Mouse (Mus musculus): ENCODE results near the gene Sds.
"Not testable (repeated sequence)": the region's sequence is repeated elsewhere in the genome, so short reads cannot be mapped to it uniquely, and the experiment has no call there.

Gene Sds

DNA sequence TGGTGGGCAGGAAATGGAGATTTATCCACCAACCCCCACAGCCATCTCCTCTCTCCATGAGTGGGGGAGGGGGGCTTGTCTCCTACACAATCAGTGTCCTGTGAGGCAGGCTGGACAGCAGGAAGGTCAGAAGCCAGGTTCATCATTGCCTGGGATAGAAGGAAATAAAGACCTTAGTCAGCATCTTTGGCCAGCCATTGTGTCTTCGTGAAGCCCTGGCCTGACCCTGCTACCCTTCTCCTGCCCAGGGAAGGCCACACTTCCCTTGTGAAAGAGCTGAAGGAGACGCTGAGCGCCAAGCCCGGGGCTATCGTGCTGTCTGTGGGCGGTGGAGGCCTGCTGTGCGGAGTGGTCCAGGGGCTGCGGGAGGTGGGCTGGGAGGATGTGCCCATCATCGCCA, 4.9 kb downstream of the Sds start:
- in situ Hi-C loops (cut with MboI; ENCODE audit: low sequenced_read_pairs), result no loop called here

DNA sequence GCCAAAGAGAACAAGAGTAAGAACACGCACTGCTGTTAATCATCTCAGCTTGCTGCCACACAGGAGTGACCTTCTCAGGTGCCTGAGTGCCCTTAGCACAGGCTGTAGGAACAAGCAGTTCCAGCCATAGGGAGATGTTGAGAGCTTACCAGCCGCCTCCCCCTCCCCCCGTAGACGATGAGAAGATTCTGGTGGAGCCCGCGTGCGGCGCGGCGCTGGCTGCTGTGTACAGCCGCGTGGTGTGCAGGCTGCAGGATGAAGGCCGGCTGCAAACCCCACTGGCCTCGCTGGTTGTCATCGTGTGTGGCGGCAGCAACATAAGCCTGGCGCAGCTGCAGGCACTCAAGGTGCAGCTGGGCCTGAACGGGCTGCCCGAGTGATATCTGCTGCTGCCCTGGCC, 7.1 kb downstream of the Sds start:
- in situ Hi-C loops (cut with MboI; ENCODE audit: low sequenced_read_pairs), result no loop called here

DNA sequence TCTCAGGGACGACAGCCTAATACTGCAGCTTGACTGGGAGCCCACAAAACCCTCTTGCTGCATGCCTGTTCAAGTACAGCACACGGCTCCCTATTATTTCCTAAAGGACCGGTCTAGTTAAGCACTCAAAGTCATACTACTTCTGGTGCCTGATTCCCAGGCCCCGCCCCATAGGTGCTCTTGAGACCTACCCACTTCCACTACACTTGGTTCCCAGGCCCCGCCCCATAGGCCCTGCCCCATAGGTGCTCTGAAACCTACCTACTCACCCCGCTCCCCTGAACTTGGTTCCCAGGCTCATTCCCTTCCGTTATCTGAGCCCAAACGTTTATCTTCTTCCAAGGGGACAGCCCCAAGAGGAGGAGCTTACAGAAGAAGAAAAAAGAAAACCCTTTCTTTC, 11.5 kb downstream of the Sds start:
- in situ Hi-C loops (cut with MboI; ENCODE audit: low sequenced_read_pairs), result no loop called here

DNA sequence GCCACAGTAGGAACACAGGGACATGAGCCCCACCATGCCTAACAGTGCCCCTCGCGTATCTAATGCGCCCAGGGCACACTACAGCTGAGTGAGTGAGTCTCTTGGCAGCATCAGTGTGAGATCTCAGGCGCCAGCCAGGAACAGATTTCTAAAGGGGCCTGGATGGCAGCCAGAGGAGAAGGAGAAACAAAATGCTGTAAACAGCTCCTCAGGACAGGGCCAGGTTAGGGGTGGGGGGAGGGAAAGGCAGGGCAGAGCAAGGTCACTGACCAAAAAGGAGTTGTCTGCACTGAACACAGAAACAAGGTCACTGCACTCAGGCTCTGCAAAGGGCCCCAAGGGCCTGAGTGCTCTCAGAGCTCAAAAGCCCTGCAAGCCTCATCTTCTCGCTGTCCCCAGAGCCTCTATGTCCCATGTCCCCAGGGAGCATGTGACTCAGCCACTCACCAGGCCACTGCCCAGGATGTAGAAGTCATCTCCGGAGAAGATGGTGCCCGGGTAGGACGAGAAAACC, 14.4 kb downstream of the Sds start:
- in situ Hi-C loops (cut with MboI; ENCODE audit: low sequenced_read_pairs), result no loop called here

DNA sequence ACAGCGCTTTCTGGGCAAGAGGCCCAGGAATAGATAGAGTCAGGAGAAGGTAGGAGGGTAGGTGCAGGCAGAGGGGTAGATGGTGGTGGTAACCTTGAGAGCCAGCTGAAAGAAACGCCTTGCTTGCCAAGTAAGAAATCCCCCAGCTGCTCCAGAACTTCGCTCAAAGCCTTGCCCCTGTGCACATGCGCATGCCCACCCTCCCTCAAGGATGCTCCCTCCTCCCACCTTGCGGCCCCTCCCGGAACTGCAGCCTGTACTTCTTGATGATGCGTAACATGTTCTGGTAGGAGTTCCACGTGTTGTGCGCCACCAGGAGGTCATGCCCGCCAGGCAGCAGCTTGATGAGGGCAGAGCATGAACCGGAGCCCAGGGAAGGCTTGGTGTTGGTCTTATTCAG, 16.1 kb downstream of the Sds start:
- in situ Hi-C loops (cut with MboI; ENCODE audit: low sequenced_read_pairs), result no loop called here

DNA sequence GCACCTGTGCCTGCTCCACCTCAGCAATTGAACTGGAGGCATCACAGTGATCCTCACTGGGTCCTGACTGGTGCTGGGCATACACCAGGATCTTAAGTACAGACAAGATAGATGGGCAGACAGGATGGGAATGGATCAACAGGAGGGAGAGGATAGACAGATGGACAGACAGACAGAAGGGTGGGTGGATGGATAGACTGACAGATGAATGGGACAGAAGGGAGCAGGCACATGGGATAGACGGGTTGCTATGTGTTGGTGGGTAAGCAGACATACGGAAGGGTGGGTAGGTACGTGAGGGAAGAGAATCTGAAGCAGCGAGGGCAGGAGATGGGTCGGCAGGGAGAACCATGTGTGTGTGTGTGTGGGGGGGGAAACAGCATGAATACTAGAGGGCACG, 17.1 kb downstream of the Sds start:
- in situ Hi-C loops (cut with MboI; ENCODE audit: low sequenced_read_pairs), result no loop called here

DNA sequence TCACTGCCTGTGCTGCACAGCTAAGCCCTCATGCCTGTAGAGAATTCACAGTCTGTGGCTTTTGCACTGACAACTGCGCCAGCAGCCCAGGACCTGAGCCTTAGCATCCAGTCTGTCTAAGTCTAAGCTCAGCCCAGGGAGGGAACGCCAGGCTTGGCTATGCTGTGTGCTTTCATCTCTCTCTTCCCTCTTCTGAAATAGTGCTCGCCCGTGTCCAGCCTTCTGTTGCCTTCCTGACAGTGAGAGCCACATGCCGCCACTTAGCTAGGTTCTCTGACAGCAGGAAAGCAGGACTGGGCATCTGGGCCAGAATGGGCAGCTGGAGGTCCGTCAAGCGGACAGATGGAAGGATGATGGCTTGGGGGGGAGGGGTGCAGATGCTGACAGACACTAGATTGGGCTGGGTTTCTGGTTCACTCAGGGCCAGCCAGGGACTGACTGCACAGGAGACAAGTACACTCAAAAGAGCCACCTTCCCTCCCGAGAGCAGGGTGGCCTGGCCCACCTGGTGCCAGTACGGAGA, 17.6 kb downstream of the Sds start:
- in situ Hi-C loops (cut with MboI; ENCODE audit: low sequenced_read_pairs), result no loop called here

DNA sequence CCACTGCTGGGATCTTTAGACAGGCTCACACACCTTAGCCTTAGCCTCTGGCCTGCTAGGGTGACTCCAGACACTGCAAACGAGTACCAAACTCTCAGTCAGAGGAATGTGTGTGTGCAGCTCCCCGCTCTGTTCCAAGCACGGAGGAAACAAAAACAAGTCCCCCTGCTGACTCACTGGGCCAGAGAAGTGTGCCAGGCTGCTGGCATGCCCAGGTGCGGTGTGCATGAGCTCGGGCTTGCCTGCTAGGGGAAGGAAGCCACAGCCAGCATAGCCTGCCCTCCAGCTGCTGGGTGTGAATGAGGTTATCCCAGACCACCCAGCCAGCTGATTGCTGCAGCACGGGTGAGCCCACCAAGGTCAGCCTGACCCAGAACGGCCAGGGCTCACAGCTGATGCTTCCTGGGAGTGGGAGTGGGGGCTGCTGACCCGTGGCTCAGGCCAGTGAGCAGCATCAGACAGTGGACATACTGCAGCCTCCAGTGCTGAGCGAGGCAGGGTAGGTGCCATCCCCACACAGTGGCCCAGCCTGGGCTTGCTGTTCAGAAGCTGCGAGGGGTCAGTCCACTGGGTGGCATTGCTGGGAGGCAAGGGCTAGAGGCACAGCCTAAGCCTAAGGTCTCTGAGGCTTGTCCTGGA, 18.9 kb downstream of the Sds start:
- in situ Hi-C loops (cut with MboI; ENCODE audit: low sequenced_read_pairs), result no loop called here

DNA sequence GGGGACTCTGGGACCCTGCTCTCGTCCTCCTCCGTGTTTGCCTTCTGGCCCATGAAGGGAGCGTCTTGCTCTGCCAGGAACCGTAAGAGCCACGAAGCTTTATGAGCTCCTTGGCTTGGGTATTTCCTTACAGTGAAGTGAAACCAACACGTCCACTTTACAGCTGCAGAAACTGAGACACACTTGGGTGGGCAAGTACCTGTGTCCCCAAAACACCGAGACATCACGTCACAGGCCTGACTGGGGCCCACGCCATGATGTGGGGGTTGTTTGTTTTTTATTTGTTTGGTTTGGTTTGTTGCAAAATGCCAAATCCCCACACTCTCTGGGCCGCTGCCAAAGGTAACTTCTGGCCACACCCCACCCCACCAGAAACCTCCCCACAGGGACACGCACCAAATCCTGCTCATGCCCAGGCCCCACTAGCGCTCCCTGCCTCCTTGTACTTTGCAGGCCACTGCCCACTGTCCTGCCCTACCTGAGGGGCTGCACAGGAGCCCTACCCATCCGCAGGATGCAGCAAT, 19.4 kb downstream of the Sds start:
- in situ Hi-C loops (cut with MboI; ENCODE audit: low sequenced_read_pairs), result no loop called here

DNA sequence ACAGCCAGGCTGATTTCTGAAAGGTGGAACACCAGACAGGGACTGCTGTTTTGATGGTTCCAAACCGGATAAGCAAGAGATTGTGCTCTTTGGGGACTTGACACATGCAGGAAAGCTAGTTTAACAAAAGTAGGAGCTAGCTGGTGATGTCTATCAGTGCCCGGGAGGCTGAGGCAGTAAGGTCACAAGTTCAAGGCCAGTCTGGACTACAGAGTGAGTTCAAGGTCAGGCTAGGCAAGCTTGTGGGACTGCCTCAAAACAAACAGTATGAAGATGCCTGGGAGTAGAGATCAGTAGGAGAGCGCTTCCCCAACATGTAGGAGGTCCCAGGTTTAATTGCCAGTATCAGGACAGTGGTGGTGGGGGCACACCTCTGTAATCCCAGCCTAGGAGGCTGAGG, 20.7 kb downstream of the Sds start:
- in situ Hi-C loops (cut with MboI; ENCODE audit: low sequenced_read_pairs), result no loop called here

DNA sequence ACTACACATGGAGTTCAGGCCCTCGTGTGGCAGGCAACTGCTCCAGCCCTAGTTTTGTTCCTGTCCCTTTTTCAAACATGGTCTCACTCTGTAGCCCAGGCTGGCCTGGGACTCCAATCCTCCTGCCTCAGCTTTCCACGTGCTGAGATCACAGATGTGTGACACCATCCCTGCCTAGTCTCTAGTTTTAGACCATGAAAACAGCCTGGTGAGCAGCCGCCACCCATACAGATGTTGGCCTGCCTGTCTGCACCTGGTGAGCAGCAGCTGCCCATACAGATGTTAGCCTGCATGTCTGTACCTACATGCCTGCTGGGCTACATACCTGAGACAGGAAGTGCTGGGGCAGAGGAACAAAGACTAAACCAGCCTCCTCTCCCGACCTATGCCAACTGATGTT, 22.9 kb downstream of the Sds start:
- in situ Hi-C loops (cut with MboI; ENCODE audit: low sequenced_read_pairs), result no loop called here

DNA sequence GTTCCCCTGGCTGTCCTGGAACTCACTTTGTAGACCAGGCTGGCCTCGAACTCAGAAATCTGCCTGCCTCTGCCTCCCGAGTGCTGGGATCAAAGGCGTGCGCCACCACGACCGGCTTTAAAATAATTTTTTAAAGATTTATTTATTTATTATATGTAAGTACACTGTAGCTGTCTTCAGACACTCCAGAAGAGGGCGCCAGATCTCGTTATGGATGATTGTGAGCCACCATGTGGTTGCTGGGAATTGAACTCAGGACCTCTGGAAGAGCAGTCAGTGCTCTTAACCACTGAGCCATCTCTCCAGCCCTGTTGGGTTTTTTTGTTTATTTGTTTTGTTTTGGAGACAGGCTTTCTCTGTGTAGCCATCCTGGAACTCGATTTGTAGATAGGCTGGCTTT, 24.3 kb downstream of the Sds start:
- in situ Hi-C loops (cut with MboI; ENCODE audit: low sequenced_read_pairs), result not testable (repeated sequence)

DNA sequence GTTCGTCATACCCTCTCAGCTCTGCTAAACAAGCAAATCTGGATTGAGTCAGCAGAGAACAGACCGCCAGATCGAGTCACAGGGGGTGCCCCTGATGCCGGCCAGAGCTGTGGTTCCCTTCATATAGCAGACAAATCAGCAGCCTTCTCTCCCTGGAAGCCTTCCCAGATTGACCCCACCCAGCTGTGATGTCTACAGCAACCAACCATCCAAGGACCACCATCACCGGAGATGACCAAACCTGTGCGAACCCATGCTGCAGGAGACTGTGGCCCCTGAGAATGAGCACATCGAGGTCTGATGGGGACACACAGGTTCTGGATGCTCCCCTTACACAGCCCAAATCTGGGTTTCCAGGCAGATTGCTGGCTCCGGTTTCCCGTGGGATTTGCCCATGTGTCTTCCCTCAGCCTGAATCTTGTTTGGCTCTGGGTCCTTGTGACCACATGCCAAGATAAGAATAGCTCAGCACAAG, 25.9 kb downstream of the Sds start:
- in situ Hi-C loops (cut with MboI; ENCODE audit: low sequenced_read_pairs), result no loop called here

DNA sequence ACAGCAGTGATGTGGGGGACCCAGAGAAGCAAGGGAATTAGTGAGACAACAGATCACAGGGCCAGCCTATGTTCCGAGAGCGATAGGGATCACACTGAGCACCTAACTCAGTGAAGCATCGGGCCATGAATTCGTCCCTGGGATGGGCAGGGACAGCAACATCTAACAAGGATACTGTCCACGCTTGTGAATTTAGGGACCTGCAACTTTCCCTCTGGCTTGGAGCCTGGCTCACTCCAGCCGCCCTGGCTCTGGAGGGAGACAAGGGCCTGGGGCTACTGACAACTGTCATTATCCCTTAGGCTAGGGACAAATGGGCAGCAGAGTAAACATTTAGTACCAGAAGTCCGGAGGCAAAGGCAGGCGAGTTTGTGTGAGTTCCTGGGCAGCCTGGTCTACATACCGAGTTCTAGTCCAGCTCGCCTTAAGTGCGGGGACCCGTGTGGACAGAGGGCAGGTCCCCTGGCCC, 26.4 kb downstream of the Sds start:
- in situ Hi-C loops (cut with MboI; ENCODE audit: low sequenced_read_pairs), result no loop called here

DNA sequence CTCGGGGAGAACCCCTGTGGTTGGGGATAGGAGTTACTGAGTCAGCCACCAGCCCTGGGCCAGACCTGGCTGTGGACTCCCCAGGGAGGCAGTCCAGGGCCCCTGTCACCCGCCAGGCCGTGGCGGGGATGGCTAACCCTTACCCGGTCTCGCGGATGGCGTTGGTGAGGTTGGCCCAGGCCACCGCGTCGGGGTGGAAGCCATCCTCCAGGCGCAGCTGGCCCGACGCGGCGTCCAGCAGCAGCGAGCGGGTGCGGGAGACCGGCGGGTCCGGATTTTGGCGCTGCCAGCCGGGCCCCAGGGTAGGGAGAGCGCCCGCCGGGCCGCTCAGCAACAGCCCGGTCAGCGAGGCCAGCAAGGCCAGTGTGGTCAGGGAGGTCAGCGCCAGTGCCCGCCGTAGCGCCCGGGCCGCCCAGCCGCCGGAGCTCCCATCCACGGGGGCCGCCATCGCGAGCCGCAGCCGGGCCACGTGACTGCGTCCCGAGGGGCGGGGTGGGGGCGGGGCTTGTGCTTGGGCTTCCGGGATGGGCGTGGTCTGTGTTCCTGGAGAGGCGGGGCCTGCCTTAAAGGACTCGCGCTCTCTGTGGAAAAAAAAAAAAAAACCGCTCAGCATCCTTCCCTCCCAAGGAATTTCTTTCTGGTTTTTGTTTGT, 26.9 kb downstream of the Sds start, which contains the start of gene Plbd2:
Gene Plbd2 (minus strand): TSS at position 482 of the 652 bp plus-strand sequence.
- in situ Hi-C loops (cut with MboI; ENCODE audit: low sequenced_read_pairs), result no loop called here

DNA sequence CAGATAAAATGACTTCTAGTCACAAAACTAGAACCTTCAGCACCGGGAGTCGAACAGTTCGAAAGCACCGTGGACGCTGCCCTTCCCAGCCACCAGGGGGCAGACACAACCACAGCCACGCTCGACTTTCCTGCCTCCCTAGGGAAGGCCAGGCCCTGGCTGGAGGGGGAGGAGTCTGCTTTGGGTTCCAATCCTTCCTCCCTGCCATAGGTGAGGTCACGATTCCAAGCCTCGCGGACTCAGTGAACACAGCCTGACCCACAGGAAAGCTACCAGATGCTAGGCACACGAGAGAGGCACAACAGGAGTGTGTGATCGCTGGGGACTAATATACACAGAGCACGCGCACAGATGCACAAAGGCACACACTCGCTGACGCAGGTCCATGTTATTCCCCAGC, 29.0 kb downstream of the Sds start:
- in situ Hi-C loops (cut with MboI; ENCODE audit: low sequenced_read_pairs), result no loop called here

DNA sequence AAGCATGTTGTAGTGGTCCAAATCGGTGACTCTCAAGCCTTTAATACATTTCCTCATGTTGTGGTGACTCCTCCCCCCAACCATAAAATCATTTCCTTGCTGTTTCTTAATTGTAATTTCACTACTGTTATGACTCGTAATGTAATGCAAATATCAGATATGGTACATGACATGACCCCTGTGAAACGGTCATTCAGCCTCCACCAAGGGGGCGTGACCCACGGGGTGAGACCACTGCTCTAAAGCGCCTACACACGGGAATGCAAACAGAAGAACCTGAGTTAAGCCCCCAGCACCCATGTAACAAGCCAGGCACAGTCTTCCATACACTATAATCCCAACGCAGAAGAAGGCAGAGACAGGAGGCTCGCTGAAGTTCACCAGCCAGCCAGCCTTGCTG, 29.5 kb downstream of the Sds start:
- in situ Hi-C loops (cut with MboI; ENCODE audit: low sequenced_read_pairs), result no loop called here

DNA sequence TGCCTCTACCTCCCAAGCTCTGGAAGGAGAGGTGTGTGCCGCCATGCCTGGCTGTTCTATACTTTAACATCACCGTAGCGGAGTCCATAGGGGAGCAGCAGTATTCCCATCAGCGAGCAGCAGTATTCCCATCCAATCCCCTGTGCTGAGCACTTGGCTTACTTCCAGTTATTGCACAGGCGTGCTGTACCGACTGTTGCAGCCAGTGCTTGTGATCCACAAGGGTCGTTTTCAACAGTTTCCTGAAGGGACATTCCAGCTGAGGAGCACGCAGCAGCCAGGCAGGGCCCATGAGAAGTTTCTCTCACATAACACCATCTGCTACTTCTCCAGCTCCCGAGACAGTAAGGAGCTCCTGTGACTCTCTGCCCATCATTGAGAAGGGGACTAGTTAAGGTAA, 30.2 kb downstream of the Sds start:
- in situ Hi-C loops (cut with MboI; ENCODE audit: low sequenced_read_pairs), result no loop called here

DNA sequence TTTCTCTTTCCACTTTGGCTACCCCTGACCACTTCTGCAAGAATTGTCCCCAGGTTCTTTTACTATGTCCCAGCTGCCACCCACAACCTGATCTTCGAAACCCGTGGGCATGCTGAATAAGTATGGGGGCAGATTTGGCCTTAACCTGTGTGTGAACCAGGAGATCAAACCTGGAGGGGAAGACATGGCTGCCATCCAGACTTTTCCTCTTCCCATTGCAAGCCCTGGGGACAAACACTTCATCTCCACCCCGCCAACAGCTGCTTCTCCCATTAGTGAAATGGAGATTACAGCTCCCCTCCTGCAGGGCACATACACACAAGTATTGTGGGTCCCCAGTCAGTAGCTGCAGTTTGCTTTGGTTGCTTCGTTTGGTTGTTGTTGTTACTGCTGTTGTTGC, 31.0 kb downstream of the Sds start:
- in situ Hi-C loops (cut with MboI; ENCODE audit: low sequenced_read_pairs), result no loop called here

DNA sequence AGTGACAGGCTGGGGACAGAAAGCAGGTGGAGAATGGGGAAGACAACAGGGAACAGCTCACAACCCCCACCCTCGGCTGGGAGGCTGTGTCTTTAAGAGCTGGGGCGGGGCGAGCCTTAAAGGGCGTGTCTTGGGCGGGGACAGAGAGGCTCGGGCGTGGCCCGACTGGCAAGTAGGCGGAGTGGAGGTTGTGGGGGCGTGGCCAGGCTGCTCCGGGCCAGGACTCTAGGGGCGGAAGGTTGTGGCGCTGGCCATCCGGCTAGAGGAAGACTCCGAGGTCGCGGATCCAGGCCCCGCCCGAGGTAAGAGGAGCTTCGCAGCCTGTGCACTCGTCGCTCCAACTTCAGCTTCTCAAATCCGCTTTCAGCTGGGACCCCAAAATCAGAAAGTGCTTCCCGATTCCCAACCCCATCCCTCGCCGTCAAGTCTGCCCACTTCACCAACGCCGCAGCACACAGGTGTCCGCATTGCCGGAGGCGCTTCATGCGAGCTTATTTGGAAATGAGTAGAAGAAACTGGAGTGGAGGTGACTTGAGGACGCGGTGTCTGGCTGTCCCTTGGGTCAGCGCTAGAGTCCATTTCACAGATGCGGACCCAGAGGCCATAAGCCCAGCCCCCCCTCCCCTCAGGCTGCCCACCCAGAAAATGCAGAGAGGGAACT, 34.8 kb downstream of the Sds start, which contains the start of gene Slc8b1:
Gene Slc8b1 (plus strand): TSS at position 187 of the 661 bp plus-strand sequence.
- in situ Hi-C loops (cut with MboI; ENCODE audit: low sequenced_read_pairs), result no loop called here

DNA sequence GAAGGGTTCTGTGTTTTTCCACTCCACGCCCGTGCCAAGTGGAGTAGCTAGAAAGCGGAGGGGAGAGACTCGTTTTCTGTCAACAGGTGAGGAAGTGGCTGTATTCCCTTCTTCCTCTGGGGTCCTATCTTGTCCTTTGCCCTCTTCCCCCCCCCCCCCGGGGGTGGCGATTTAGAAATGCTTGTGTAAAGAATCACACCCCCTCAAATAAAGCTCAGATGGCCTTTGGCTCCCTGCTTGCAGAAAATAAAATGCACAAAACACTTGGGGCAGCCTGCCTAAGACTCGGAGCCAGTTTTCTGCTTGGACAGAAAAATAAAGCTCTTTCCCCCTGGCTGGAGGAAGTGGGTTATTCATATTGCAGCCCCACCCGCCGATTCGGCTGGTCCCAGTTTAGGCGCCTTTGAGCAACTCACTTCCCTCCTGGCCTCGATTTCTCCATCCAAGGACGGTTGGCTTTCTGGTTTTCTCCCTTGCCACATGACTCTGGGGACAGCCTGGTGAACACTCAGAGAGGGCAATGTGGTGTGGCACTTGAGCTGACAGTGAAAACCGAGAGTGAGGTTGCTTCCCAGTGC, 35.4 kb downstream of the Sds start:
- in situ Hi-C loops (cut with MboI; ENCODE audit: low sequenced_read_pairs), result no loop called here
